Mouse (Mus musculus): ENCODE measurements at regions not wholly inside any gene's neighbourhood (a gene's known extent, or its start where the extent isn't known, plus 50 kb on each side); places are given as distances from the start of the nearest gene placed in this dataset.

GRCm38 (mm10) chr3:134610244-134610643 lies 218.6 kb upstream of the Tacr3 start:
- no peak for DNase-seq

- DNase-seq = no peak
Observed at GRCm38 (mm10) chr3:134611516-134612297, 217.1 kb upstream of the Tacr3 start.

- DNase-seq = no peak
Observed at GRCm38 (mm10) chr3:134612298-134612616, 216.6 kb upstream of the Tacr3 start.

GRCm38 (mm10) chr3:134629166-134630134 lies 199.4 kb upstream of the Tacr3 start:
- peak in 1 of 2 experiments; percentile 11 for DNase-seq

- DNase-seq = no peak
Observed at GRCm38 (mm10) chr3:134630135-134630516, 198.7 kb upstream of the Tacr3 start.

GRCm38 (mm10) chr3:134648727-134649445 lies 179.9 kb upstream of the Tacr3 start:
- no peak for DNase-seq

- no peak for DNase-seq
Observed at GRCm38 (mm10) chr3:134654051-134654450, 174.8 kb upstream of the Tacr3 start.

GRCm38 (mm10) chr3:134694893-134695292 lies 133.9 kb upstream of the Tacr3 start:
- DNase-seq = no peak

- DNase-seq = no peak
Observed at GRCm38 (mm10) chr3:134718620-134719019, 110.2 kb upstream of the Tacr3 start.

GRCm38 (mm10) chr3:134735684-134736083 lies 93.1 kb upstream of the Tacr3 start:
- DNase-seq = no peak

GRCm38 (mm10) chr3:134761108-134761507 lies 67.7 kb upstream of the Tacr3 start:
- no peak for DNase-seq

GRCm38 (mm10) chr3:134763264-134763936 lies 65.4 kb upstream of the Tacr3 start:
- no peak for DNase-seq
